Mouse (Mus musculus) bone marrow macrophage, adult 2 months (primary cell): ENCODE results near the gene B230104I21Rik. TPM values are rescaled to one million over a fixed set of nuclear protein-coding genes. Genes with fewer than 3 reads are reported as not detected.
A peak's percentile ranks its signal among the peaks of the same experiment; 100 is the strongest.

Experiments used
- H3K27ac ChIP-seq: 2 replicates; pipeline ENCODE4 v1.5.1; 2012; ENCODE audit warnings: low read depth, low read length; ENCODE audit not compliant: insufficient read depth
- H3K4me1 ChIP-seq: 2 replicates; pipeline ENCODE4 v1.6.1; 2012; ENCODE audit warnings: low read length; ENCODE audit not compliant: control insufficient read depth, insufficient read depth
- H3K4me3 ChIP-seq: 2 replicates; pipeline ENCODE4 v1.5.1; 2012; ENCODE audit warnings: mild to moderate bottlenecking, low read length, moderate library complexity; ENCODE audit not compliant: insufficient read depth
- CTCF ChIP-seq: IDR thresholded peaks from 2 replicates; pipeline ENCODE4 v1.5.1; 2012; ENCODE audit warnings: low read depth, mild to moderate bottlenecking, low read length, moderate library complexity
- POLR2A ChIP-seq: IDR thresholded peaks from 2 replicates; pipeline ENCODE4 v1.6.1; 2012; ENCODE audit warnings: mild to moderate bottlenecking, low read depth, low read length, borderline replicate concordance
- polyA plus RNA-seq: library from polyadenylated mRNA; stranded (reverse); fragments of >200 nt; gene quantifications from 2 replicates; pipeline ENCODE4 v1.2.4, GENCODE M21; 2012; ENCODE audit not compliant: missing spikeins, insufficient read depth, insufficient read length

The B230104I21Rik gene
- polyA plus RNA-seq, 1 experiment, result not detected

- Histone ChIP-seq H3K27ac (no peak overlapping the region), H3K4me1 (no peaks in the 10 kb centered on the region), H3K4me3 (no peak overlapping the region)
- TF ChIP-seq POLR2A (no peak), CTCF (no peak)
These were observed 22.3 kb upstream of the B230104I21Rik start for GRCm38 (mm10) chr4:154313622-154313967.

DNA sequence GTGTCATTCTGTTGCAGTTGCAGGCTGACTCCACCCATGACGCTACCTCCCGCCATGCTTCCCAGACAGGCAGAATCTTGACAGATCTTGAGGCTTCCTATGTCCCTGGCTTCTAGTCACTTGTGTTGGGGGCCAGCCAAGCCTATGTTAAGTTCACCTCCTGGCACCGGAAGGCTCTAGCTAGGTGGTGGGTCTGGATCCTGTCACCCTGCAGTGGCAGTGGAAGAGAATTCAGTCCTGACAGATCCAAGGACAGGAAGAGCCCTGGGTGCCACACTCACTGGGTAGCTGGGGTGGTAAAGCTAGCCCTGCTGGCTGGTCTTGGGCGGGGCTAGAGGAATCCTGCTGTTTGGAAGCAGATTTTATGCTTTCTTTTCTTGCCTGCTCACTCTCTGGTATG lies 10.5 kb upstream of the B230104I21Rik start:
- no peaks in the 10 kb centered on the region for H3K4me1 ChIP-seq
- H3K4me3 ChIP-seq, result no peak overlapping the region

DNA sequence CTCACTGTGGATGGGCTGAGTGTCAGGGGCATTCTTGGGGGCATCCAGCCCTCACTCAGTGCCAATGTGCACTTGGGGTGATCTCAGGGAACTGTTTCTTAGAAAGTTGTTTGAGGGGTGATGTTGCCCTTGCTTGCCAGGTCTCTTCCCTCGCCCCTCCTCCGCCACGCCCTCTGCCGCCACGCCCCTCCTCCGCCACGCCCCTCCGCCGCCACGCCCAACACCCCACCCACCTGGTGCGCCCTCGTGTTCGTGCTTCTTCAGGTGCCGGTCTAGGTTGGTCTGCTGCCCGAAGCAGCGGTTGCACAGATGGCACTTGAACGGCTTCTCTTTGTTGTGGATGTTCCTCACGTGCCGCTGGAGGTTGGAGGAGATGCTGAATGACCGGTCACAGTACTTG lies 7.5 kb upstream of the B230104I21Rik start:
- H3K4me1 ChIP-seq, result no peaks in the 10 kb centered on the region
- no peak for TF ChIP-seq CTCF
- H3K27ac ChIP-seq, result no peak overlapping the region
- no peak overlapping the region for H3K4me3 ChIP-seq

More for the DNA sequence above, 10.5 kb upstream of the B230104I21Rik start:
- H3K27ac ChIP-seq, result no peak overlapping the region
- TF ChIP-seq CTCF, result no peak

GRCm38 (mm10) chr4:154328836-154329235 lies 7.1 kb upstream of the B230104I21Rik start:
- Histone ChIP-seq H3K4me3 (no peak overlapping the region), H3K27ac (no peak overlapping the region), H3K4me1 (no peaks in the 10 kb centered on the region)
- TF ChIP-seq CTCF (no peak), POLR2A (no peak)

DNA sequence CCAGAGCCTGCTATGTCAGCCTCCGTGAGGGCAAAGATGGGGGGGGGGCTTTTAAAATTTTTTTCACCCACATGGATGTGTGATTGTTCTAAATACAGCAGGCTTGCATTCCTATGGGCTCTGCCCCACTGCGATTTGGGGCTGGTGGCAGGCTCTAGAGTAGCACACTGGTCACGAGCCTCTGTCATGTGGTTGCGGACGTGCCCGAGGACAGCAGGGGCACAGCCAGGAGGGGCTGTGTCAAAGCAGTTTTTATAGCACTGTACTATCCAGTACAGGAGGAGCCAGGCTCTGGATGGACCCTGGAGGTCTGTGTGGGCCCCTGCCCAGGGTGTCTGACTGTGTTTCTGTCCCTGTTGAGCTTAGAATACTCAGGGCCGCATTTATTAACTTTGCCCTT lies 5.9 kb upstream of the B230104I21Rik start:
- no peak overlapping the region for H3K4me3 ChIP-seq
- no peaks in the 10 kb centered on the region for H3K4me1 ChIP-seq
- no peak overlapping the region for H3K27ac ChIP-seq
- TF ChIP-seq CTCF (no peak), POLR2A (no peak)

- Histone ChIP-seq H3K4me3 (no peak overlapping the region), H3K27ac (no peak overlapping the region), H3K4me1 (no peaks in the 10 kb centered on the region)
- TF ChIP-seq CTCF (no peak), POLR2A (no peak)
These were observed 4.7 kb upstream of the B230104I21Rik start for GRCm38 (mm10) chr4:154331271-154331670.

- TF ChIP-seq POLR2A (no peak), CTCF (no peak)
- no peak overlapping the region for H3K4me3 ChIP-seq
- no peaks in the 10 kb centered on the region for H3K4me1 ChIP-seq
- H3K27ac ChIP-seq, result no peak overlapping the region
These were observed 2.6 kb upstream of the B230104I21Rik start for GRCm38 (mm10) chr4:154333300-154333699.

- no peak overlapping the region for H3K27ac ChIP-seq
- no peaks in the 10 kb centered on the region for H3K4me1 ChIP-seq
- peak overlapping the region; percentile 54 for H3K4me3 ChIP-seq
- TF ChIP-seq POLR2A (no peak), CTCF (no peak)
These were observed 1.1 kb upstream of the B230104I21Rik start for GRCm38 (mm10) chr4:154334699-154335402.

DNA sequence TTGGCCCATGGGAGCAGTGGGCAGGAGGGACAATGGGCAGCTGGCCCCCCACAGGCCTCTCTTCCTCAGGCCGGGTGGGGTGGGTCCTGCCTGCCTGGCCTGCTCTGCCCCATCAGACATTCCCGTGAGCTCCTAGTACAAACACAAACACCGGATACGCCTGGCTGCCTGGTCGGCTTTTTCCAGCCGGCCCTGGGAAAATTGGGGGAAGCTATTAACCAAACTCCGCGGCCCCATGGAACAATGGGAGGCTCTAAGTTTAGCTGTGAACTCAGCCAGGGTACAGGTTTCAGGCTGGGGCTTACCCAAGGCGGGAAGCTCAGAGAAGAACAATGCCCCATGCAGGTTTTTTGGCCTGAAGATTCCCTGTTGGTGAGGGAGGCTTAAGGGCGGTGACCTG lies 723 bp downstream of the B230104I21Rik start:
- Histone ChIP-seq H3K4me3 (no peak overlapping the region), H3K4me1 (no peaks in the 10 kb centered on the region), H3K27ac (no peak overlapping the region)
- TF ChIP-seq CTCF (no peak), POLR2A (no peak)

GRCm38 (mm10) chr4:154346731-154347522 lies 11.0 kb downstream of the B230104I21Rik start:
- Histone ChIP-seq H3K4me1 (no peaks in the 10 kb centered on the region), H3K27ac (no peak overlapping the region), H3K4me3 (no peak overlapping the region)
- TF ChIP-seq CTCF (no peak), POLR2A (no peak)
